Mouse (Mus musculus) heart, postnatal 10 days (tissue): Measurements from ENCODE around the gene Ttn. TPM values are rescaled to one million over a fixed set of nuclear protein-coding genes. Genes with fewer than 3 reads are reported as not detected.
A peak's percentile ranks its signal among the peaks of the same experiment; 100 is the strongest.

Source experiments
- DNase-seq, 2 experiments: peaks; one replicate each; pipeline ENCODE4 v3.0.0; 2021
- intact Hi-C: fragments of 180-260 bp; cut with DNase I; formaldehyde crosslinking; loops from one replicate; pipeline ENCODE4 v1.15.1; 2025
- total RNA-seq, 2 experiments: library from RNA; stranded (reverse); gene quantifications; 2 replicates each; pipeline ENCODE4 v1.2.3; 2021

The Ttn gene
- total RNA-seq, 2 experiments from 2014 or later, result 2,261 to 2,393 TPM

DNA sequence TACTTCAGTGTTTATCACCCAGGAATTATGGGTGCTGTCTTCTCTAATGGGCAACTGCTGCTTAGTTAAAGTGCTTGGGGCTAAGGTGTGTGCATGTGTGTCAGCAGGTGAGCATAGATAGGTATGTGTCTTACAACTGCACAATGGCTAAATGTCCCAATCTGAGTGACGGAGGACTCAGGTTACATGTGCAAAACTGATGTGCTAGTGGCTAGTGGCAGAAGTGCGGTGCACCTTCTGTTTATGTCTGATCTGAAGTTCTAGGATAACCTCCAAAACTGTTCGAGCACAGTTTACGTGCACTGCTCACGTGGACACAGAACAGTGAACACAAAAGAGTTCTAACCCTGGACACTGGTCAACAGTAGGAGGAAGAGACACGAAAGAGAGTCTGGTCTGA lies 15.8 kb downstream of the Ttn start:
- intact Hi-C loops, result no loop called here
- DNase-seq, result no peak

DNA sequence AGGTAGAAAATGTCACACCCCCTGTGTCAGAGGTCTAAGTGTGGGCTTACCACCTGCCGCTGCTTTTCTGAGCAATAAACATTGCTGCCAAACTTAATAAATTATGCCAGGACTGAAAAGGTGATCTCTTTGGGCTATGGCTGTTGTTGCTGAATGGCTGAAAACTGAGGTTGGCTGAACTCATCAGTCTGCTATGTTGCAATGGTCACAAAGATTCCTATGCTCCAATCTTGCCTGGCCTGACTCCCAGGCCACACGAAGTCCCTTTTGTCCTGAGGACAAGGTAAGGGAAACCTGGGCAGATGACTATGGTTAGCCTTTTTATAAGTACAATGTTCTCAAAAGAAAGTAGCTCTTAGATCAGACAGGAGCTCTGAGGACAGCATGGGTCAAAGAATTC lies 16.3 kb downstream of the Ttn start:
- intact Hi-C loops, result no loop called here
- DNase-seq, result no peak

DNA sequence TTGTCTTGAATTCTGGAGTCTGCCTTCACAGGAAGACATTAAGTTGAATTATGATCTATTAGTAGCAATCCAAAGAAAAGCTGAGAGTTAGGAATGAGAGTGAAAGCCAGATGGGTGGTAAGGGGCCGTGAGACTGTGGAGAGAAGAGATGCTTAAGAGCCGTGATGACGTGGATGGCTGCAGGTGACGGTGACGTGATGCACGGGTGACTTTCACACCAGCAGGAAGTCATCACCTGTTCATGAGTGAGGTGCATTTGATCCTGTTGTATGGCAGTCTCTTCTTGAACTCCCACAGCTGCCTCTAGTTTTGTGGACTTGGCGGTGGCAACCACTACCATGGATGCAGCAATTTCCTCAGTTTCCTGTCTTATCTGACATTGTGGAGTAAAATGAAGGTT lies 16.8 kb downstream of the Ttn start:
- intact Hi-C loops, result no loop called here
- DNase-seq, result no peak

DNA sequence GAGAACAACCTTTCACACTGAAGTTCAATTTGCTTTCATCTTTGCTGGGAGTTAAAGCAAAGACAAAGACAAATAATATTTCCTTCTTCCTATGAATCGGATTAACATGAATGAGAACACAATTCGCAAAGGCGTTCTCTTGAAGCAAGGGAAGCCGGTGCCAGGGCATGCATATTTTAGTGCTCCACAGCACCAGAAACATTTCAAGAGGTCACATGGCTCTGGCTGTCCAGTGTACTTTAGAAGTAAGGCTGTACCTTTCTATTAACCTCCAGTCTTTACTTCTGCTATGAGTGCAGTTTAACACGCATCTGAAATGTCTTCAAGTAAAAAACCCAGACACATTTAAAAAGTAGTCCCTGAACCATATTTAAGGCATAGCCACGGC lies 20.3 kb downstream of the Ttn start:
- DNase-seq, result no peak
- intact Hi-C loops, result no loop called here

DNA sequence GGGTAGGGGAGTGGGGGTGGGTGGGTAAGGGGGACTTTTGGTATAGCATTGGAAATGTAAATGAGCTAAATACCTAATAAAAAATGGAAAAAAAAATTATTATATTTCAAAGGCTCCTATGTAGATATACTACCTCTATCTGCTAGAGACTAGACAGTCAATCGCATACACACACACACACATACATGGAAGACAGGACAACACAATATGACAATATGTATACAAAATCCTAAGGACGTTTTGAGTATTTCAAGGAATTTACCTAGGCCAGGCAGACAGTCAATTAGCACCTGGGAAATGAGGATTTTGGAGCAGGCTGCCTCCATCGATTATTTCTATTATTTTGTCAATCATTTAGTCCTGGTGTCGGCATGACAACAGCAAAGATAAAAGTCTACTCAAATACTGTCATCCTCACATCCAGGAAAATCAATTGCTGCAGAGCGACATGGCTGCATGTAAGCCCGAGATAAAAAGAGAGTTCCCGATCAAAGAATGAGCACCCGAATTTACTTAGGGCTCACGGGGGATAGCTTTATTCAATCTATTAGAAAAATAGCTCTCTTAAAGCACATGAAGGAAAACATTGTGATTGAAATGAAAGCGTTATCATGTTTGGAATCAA lies 20.8 kb downstream of the Ttn start:
- intact Hi-C loops, result no loop called here
- no peak for DNase-seq

DNA sequence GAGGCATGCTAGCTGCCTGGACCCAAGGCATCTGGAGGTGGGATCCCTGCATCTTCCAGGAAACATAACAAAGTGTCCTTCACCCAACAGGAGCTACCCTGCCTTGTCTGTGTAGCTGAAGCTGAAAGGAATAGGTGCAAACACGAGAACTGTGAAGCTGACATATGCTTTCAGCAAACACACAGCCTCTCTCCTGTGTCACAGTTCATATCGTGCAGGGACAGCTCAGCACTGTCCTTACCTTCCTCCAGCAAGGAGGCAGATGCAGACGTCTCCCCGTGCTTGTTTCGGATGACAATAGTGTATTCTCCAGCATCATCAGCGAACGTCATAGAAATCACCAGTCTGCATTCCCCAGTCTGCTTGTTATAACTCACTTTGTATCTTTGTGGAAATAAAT lies 32.6 kb downstream of the Ttn start:
- no peak for DNase-seq
- intact Hi-C loops, result no loop called here

DNA sequence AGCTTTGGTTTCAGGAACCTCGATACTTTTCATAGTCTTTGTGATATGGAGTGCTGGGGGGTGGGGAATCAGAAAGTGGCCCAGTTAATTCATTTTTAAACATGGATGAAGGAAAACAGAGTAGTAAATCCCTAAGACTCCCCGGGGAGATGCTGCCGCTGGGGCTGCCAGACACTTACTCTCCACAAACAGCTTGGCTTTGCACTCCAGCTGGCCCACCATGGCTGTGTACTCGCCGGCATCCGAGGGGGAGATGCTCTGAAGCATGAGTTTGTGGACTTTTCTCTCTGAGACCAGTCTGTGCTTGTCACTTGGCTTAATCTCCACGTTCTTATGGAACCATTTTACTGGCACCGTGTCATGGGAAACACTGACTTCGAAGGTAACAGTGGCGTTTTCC lies 43.8 kb downstream of the Ttn start:
- intact Hi-C loops, result no loop called here

DNA sequence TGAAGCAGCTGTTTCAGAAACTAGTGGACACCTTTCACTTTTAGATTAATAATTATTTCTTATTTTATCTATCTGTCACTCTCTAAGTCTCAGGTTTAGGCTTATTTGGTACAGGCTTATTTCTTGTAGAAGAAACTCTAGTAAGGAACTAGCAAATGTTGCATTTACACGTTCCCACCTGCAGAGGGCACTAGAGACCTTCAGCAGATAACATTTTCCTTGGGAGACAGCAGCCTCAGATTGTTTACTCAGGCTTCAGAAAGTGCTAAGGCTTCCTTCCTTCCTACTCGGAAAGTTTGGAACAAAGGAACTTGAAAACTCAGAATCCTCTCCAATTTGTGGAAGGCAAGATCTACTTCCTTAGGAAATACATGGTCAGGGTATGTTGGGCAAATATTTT lies 52.6 kb downstream of the Ttn start:
- DNase-seq, result peak; percentile 68 to 81
- intact Hi-C loops, result loop anchor here (1.0 to 5.0 kb wide), 2 partner anchors 40 to 413 kb away; no protein-coding TSS in a partner anchor

More for the DNA sequence above, 43.8 kb downstream of the Ttn start:
- DNase-seq, result no peak

DNA sequence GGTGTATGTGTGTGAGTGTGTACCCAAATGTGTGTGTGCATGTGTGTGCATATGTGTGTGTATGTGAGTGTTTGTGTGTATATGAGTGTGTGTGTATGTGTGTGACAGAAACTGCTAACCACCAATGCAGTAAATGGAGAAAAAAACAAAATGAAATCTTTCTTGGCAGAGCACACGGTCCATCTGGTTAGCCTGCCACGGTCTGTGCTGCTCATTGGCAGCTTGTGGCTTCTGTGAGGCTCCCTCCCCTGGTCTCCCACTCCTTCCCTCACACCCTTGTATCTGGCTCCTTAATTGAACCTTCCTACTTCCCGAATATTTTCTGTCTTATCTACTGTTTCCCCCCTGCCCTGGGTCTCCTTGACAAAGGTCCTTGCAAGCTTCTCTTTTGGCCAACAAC lies 53.5 kb downstream of the Ttn start:
- DNase-seq, result peak in 1 of 2 experiments; percentile 48
- intact Hi-C loops, result loop anchor here (1.0 to 5.0 kb wide), 2 partner anchors 40 to 413 kb away; no protein-coding TSS in a partner anchor

DNA sequence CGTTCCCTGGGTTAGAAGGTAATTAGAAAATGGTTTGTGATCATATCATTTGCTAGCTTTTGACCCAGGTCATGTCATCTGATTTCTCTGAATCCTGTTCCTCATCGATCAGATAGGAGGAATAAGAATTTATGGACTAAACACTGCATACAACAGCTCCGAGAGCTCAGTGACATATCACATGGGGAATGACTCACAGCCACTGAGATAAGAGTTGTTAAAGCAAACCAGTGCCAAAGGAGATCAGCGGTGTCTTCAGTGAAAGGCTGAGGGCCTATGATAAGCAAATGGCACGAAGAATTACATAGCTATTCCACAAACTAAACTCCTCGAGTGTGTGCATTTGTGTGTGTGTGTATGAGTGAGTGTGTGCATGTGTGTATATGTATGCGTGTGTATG lies 54.0 kb downstream of the Ttn start:
- intact Hi-C loops, result loop anchor here (5.0 kb wide), 1 partner anchor 414 kb away; no protein-coding TSS in a partner anchor
- DNase-seq, result no peak

DNA sequence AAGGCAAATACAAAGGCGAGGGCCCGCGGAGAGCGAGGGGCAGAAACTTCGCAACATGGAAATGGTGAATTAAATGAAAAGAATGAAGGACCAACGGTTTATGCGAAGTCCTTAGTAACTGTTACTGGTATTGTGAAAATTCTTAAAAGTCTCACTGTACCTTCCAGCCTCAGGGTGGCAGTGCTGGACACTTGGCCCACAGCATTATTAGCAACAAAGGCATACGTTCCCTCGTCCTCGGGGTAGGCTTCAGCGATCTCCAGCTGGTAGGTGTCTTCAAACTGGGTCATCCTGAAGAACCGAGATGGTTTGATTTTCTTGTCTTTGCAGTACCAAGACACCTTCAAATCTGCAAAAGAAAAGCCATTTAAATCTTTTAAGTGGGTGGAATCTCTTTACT lies 55.4 kb downstream of the Ttn start:
- DNase-seq, result no peak
- intact Hi-C loops, result loop anchor here (5.0 kb wide), 1 partner anchor 415 kb away; no protein-coding TSS in a partner anchor

DNA sequence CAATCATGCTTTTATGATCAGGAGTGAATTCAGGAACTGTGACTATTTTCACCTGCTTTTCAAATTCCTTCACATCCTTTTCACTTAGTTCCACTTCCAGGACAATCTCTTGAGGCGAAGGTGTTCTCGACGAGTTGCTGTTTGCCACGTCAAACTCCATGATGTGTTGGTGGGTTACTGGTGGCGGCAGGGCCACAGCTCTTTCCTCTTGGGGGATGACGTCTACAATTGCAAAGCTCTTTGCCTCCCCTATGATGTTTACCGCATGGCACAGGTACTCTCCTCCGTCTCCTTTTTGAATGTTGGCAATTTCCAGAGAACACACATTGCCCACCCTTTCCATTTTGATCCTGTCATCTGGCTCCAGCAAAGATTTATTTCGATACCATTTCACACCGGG lies 67.4 kb downstream of the Ttn start:
- intact Hi-C loops, result no loop called here
- no peak for DNase-seq

DNA sequence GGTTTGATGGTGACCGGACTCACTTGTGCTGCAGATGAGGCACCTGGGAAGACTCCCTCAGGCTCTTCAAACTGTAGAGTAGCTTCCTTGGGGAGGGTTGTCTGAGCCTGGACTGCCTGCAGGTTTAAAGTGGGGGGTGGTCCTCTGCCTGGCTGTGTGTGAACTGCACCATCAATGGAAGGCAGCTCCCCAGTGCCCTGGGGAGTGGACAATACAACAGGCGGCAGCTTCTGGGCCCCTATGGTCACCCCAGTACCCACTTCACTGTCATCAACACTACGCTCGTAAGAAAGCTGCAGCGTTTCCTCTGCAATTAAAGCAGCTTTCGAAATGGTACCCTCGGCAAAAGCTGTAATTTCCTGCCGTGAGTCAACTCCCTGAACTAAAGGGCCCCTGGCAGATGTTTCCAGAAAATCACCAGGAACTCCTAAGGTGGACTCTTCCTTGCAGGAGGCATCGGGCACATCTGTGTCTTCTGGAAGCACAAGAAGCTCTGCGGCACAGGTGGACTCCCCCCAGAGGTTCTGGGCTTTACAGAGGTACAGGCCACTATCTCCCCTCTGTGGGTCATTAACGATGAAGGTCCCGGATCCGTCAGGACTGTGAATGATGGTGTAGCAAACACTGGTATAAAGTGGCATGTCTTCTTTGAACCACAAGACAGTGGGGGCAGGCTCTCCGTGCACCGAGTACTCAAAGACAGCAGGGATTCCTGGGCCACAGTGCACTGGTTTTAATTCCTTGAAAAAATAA lies 73.5 kb downstream of the Ttn start:
- intact Hi-C loops, result no loop called here
- no peak for DNase-seq

DNA sequence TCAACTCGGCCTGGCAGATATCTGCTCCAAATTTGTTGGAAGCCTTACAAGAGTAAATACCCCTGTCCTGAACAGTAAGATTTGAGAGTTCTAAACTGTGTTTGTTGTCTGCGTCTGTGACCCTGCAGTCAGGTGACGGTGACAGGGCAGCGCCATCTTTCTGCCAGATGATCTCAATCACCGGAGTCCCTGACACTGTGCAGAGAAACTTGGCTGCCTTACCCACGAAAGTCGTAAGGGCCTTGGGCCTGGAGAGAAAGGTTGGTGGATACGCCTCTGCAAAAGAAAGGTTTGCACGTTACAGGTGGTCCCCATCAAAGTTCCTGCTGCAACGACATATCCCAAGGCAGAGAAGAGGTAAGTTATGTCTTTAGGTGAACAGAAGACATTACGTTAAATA lies 79.0 kb downstream of the Ttn start:
- DNase-seq, result no peak
- intact Hi-C loops, result no loop called here

DNA sequence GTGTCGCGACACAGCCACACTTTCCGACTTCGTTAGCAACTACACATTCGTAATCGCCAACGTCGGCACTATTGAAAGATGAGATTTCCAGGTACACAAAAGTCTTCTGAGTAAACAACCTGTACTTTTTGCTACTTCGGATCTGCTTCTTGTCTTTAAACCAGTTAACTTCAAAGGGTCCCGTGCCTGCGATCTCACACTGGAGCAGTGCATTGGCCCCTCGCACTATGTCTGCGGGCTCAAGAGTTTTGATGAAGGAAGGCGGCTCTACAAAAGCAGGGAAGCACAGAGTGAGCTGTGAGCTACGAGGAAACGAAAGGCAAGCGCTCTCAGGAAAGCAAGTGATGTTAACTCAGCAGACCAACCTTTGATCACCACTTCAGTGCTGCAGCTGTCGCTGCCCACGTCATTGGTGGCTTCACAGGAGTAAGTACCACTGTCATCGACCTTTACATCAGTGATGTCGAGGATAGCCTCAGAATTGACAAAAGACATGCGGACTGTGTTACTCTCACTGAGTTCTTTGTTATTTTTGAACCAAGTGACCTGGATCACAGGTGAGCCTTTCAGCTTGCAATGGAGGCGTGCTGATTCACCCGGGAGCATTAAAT lies 80.8 kb downstream of the Ttn start:
- DNase-seq, result no peak
- intact Hi-C loops, result no loop called here

DNA sequence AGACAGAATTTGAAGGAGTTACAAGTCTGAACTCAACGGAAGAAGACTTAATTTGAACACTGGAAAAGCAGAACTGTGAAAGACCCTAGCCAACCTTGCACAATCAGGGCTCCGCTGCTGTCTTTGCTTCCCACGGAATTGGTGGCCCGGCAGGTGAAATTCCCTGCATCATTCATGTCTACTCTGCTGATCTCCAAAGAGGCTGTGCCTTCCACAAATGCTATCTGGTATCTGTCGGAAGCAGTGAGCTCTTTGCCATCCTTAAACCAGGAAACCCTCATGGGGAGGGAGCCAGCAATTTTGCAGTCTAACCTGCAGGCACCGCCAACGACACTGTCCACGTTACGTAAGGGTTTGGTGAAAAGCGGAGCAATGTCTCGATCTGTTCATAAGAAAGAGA lies 82.5 kb downstream of the Ttn start:
- DNase-seq, result no peak
- intact Hi-C loops, result no loop called here

DNA sequence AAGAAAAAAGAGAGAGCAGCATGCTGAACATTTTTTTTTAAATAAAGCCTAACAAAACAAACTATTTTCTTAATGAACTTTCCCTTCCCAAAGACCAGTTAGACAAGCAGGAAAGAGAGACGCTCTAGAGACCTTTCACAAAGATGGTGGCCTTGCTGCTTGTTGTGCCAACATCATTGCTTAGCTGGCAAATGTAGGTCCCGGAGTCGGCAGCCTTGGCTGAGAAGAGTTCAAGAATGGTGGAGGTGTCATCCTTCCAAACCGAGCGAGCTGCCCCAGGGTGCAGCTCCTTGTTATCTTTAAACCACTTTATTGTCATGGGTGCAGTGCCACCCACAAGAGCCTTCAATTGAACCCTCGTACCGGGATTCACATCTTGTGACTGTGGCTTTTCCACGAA lies 85.4 kb downstream of the Ttn start:
- intact Hi-C loops, result no loop called here
- DNase-seq, result no peak

DNA sequence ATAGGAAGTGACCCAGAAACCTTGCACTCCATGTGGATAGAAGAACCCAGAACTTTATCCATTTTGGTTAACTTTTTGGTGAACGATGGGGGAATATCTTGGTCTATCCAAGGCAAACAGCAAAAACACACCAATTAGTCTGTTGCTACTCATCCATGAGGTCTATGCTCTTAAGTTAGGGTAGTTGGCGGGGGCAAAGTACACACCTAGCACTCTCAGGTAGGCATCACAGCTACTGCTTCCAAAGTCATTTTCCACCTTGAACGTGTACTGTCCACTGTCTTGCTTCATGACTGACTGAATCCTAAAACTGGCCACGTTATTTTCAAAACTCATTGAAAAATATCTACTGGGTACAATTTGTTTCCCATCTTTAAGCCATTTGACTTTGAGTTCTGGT lies 87.0 kb downstream of the Ttn start:
- DNase-seq, result no peak
- intact Hi-C loops, result no loop called here

DNA sequence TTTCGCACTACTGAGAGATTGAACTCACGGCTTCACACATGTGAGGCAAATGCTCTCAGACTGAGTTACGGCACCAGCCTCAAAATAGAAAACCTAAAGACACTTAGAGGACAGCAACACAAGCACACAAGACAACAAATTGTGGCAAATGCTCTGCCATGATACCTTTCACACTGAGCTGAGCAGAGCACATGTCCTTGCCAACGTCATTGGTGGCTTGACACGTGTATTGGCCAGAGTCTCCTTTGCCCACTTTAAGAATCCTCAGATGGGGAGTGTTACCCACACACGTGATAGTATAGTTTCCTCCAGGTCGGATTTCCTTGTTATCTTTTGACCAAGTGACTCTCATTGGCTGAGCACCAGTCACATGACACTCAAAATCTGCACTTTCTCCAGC lies 93.6 kb downstream of the Ttn start:
- intact Hi-C loops, result no loop called here
- DNase-seq, result no peak

DNA sequence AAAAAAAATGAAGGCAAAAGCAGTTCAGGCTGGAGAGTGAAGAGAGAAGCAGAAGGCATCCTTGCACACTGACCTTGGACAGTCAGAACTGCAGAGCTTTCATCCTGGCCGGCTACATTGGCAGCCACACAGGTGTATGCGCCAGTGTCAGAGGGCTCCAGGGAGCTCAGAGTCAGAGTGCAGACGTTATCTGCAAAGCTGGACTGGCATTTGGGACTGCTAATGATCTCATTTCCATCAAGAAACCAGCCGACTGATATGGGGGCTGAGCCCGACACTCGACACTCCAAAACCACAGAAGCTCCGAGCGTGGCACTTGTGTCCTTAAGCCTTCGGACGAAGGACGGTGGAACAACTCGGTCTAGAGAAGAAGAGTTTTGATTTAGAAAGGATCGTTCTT lies 96.5 kb downstream of the Ttn start:
- no peak for DNase-seq
- intact Hi-C loops, result no loop called here

DNA sequence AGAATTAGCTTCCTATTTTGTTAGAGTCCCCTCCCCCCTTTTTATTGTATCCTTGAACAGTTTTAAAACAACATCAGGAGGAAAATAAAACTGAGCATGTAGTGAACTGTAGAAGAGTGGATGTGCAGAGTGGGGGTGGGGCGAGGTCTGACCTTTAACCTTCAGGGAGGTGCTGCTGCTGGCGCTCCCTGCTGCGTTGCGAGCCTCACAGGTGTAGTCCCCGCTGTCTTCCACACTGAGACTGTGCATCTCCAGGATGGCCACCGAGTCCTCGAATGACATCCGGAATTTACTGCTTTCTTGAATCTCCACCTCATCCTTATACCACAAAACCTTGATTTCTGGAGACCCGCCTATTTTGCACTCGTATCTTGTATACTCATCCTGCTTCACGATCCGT lies 100.9 kb downstream of the Ttn start:
- intact Hi-C loops, result no loop called here
- no peak for DNase-seq

DNA sequence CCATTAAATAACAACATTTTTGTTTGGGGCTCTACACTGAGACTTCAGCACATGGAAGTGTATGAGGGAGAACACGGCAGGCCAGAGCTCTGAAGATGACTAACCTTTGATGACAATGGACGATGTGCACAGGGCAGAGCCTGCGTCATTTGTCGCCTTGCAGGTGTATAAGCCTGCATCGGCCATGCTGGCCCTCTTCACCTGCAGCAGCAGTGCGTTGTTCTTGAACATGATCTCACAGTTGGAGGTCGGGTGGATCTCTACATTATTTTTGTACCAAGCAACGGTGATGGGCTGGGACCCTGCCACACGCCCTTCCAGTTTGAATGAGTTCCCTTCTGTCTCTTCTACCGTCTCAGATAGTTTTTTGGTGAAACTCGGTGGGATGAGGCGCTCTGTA lies 106.8 kb downstream of the Ttn start:
- intact Hi-C loops, result no loop called here
- DNase-seq, result no peak
